Mouse (Mus musculus): ENCODE data around the gene Myh3.

Myh3 gene

DNA sequence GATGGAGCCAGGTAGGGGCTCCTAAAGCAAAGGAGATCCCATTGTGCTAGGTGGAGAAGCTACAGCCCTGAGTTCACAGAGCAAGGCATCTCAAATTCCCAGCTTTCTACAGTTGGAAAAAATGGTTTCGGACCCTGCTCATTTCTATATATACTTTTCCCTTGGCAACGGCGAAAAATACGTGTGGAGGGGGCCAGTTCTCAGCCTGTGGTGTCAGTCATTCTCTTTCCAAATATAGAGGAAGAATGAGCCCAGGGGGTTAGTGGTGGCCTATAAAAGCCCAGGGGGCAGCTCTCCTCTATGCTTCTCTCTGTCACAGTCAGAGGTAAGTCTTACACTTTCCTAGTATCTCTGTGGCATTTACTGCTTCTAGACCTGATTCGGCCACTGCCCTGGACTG, at the start of gene Myh3:
Gene Myh3, plus strand, starts transcription at position 301 of the 400 bp plus-strand sequence.
- no peak for ATAC-seq (ENCODE audit: low TSS enrichment)

GRCm38 (mm10) chr11:67030904-67031602, 47.0 kb upstream of the Myh3 start:
- ATAC-seq (ENCODE audit: low TSS enrichment) = no peak

DNA sequence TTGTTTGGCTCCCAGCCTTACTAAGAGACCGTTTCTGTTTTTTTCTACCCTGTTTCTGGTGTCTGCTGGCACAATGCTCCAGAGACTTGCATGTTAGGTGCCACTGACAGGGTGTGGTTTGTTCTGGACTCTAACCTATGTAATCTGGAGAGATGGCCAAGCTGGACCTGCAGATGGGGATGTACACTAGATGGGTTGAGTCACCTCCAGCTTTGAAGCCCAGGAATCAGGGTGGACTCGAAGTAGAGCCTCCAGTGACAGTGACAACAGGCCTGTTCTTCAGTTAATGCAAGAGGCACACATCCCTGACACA, 46.5 kb upstream of the Myh3 start:
- ATAC-seq (ENCODE audit: low TSS enrichment) = no peak

DNA sequence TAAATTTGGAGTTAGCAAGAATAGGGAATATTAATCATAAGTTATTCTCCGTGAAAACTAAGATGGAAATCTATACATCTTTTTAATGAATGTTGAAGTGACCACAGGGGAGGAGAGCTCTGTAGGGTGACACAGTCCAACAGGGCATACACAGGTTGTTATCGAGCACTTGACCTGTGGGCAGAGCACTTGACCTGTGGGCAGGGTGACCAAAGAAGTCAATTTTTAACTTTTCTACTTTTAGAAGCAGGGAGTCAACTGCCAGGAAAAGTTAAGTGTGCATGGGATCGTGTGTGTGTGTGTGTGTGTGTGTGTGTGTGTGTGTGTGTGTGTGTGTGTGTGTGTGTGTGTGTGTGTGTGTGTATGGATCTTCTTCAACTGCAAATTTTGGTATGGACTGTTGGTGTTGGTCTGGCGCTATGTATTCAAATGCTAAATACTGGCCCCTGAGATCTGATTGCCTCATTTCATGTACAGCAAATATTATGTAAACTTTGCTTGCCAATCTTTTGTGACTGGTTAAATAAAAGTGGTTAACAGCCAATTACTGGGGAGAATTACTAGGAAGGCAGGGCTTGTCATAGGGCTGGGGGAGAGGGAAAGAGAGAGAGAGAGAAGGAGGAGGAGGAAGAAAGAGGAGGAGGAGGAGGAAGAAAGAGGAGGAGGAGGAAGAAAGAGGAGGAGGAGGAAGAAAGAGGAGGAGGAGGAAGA, 43.2 kb upstream of the Myh3 start:
- no peak for ATAC-seq (ENCODE audit: low TSS enrichment)

DNA sequence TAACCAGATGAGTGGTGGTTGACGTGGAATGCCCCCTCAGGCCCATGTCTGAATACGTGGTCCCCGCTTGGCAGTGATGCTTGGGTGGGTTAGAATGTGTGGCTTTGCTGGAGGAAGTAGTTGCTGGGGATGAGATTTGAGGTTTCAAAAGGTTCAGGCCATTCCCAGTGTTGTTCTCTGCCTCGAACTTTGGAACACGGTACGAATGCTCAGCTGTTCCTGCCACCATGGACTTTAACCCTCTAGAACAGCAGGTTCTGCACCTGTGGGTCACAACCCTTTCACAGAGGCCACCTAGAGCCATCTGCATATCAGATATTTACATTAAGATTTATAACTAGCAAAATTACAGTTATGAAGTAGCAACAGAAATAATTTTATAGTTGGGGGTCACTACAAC, 41.9 kb upstream of the Myh3 start:
- ATAC-seq (ENCODE audit: low TSS enrichment) = no peak

GRCm38 (mm10) chr11:67036892-67037291, 41.2 kb upstream of the Myh3 start:
- ATAC-seq (ENCODE audit: low TSS enrichment) = no peak

- ATAC-seq (ENCODE audit: low TSS enrichment) = no peak
These were observed 38.3 kb upstream of the Myh3 start for GRCm38 (mm10) chr11:67039799-67040198.

GRCm38 (mm10) chr11:67040483-67040882, 37.6 kb upstream of the Myh3 start:
- ATAC-seq (ENCODE audit: low TSS enrichment) = no peak

DNA sequence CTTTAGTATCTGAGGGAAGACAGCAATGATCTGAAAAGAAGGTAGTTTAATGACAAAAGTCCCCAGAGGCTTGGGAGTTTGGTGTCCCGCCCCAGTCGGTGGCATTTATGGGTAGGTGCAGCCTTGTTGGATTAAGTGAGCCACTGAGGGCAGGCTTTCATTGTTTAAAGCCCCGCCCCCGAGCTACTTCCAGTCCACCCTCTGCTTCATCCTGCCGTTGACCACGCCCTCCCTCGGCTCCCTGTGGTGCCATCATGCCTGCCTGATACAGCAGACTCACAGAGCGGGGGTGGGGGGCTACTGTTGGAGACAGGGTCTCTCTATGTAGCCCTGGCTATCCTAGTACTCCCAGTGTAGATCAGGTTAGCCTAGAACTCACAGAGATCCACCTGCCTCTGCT, 35.1 kb upstream of the Myh3 start:
- ATAC-seq (ENCODE audit: low TSS enrichment) = no peak

- no peak for ATAC-seq (ENCODE audit: low TSS enrichment)
These were observed 33.1 kb upstream of the Myh3 start for GRCm38 (mm10) chr11:67044959-67045358.

DNA sequence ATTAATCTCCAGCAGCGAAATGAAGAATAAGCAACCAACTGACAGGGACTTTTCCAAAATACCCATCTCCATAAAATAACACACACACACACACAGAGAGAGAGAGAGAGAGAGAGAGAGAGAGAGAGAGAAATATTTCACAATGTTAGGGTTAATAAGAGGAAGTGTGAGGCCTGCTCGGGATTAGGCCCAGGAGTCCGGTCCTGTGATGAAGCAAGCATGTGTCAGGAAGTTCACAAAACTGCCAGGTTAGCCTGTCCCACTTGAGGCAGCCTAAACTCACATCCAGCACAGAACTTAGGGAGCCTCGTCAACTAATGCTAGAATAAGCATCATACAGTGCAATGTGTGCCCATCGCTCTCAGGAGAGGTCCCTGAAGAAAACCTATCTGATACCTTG, 30.9 kb upstream of the Myh3 start:
- ATAC-seq (ENCODE audit: low TSS enrichment) = no peak

DNA sequence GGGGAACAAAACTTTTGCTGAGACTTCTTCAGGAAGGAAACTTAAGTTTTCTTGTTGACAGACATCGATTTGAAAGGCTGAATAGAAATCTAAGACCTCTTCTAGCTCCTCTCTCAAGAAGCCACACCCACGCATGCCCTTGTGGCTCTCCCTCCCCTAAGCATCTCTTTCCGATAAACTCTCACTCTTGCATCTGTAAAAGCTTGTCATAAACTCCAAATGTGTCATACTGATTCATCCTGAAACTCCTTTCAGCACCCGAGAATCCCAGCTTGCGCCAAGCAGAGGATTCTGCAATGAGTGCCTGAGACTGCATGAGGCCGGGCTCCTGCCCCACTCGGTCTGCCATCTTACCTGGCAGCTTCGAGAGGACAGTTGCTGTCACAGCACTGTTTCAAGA, 29.6 kb upstream of the Myh3 start:
- ATAC-seq (ENCODE audit: low TSS enrichment) = no peak

DNA sequence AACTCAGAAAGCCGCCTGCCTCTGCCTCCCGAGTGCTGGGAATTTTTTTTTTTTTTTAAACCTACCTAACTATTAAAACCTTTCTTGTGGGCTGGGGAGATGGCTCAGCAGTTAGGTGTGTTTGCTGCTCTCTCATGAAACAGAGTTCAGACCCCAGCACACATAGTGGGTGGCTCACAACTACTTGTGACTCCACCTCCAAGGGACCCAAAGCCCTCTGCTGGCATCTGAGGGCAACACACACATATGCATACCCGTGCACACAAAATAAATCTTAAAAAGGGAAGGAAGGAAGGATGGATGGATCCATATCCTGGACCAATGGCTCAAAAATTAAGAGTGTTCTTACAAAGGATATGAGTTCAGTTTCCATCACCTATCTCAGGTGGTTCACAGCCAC, 28.8 kb upstream of the Myh3 start:
- ATAC-seq (ENCODE audit: low TSS enrichment) = no peak

GRCm38 (mm10) chr11:67051676-67052320, 26.3 kb upstream of the Myh3 start:
- peak; percentile 20 for ATAC-seq (ENCODE audit: low TSS enrichment)

DNA sequence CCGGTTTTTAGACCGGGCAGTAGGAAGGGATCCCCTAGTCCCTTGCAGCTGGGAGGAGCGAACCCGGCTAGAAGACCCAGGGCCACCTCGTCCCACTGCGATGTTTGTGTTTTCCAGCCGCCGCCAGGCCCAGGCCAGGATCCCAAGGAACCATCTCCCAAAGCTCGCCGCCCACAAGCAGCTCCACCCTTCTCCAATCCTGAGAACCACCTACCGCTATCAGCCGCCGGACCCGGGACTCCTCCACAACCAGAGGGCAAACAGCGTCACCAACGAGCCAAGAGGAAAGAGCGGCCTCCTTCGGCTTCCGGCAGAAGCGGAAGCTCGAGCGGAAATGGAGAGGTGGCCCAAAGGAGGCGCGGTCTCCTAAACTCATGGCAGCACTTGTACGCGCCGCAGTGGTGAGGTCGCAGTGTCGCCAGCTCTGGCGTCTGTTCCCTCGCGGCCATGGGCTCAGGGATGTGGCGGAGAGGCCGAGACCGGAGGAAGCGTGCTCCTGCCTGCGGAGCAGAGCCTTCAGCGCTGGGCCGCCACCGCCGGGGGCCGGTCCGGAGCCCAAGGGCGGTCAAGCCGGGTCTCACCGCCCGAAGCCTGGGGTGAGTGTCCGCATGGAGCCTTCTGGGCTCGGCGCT, 25.7 kb upstream of the Myh3 start, which contains the start of the genes Adprm and Sco1:
Gene Adprm, minus strand, starts transcription at position 274 of the 632 bp plus-strand sequence.
Gene Sco1, plus strand, starts transcription at position 350 of the 632 bp plus-strand sequence.
- ATAC-seq (ENCODE audit: low TSS enrichment) = peak; percentile 99

- no peak for ATAC-seq (ENCODE audit: low TSS enrichment)
These were observed 23.2 kb upstream of the Myh3 start for GRCm38 (mm10) chr11:67054754-67055365.

- peak; percentile 72; the same call in 1 of the 2 replicates for ATAC-seq (ENCODE audit: low TSS enrichment)
These were observed 16.8 kb upstream of the Myh3 start for GRCm38 (mm10) chr11:67061311-67061710.

GRCm38 (mm10) chr11:67062726-67063125, 15.4 kb upstream of the Myh3 start:
- peak; percentile 69 for ATAC-seq (ENCODE audit: low TSS enrichment)

- ATAC-seq (ENCODE audit: low TSS enrichment) = no peak
These were observed 10.4 kb upstream of the Myh3 start for GRCm38 (mm10) chr11:67067741-67068140.

DNA sequence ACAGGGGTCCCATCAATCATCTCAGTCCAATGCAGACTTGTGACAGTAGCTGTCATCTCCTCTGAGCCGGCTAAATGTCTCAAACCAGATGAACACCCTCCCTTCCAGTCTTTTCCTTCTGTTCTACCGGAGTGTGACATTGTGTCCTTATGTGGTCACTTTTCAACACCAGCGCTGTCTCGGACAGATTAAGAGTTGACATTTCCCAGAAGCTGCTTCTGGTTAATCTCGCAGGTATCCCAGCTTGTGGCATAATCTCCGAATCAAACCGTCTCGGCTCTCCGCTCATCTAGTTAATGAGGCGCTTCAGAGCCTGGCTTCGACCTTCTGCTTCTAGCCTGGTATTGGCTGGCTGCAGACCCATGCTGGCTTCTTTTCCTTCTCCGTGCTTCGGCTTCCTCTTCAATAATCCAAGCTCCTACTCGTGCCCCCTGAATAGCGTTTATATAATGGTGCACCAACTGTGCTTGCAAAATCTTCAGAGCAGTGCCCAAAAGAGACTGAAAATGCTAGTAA, 5.4 kb upstream of the Myh3 start:
- ATAC-seq (ENCODE audit: low TSS enrichment) = peak; percentile 52

DNA sequence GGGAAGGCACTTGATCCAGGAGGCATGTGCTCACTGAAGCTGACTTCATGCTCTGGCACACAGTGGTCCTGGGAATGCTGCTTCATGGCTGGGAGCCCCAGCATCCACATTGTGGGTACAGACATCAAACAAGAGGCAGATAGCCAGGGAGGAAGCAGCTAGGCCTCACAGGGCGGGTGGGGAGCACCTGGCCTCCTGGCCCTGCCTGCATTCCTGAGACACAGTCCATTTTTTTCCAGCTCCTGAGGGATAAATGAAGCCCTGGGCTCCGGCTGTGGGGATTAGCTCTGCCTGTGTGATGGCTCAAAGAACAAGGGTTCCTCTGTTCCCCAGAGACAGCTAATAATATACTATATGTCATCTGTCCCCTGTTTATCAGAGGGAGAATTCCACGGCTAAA, 3.1 kb upstream of the Myh3 start:
- ATAC-seq (ENCODE audit: low TSS enrichment) = no peak

- ATAC-seq (ENCODE audit: low TSS enrichment) = no peak
These were observed 1.3 kb upstream of the Myh3 start for GRCm38 (mm10) chr11:67076781-67077180.

Measured in frontal cortex, adult (tissue).